Mouse (Mus musculus): ENCODE data around the gene Zfp366. TPM values are rescaled to one million over a fixed set of nuclear protein-coding genes. Genes with fewer than 3 reads are reported as not detected.

Zfp366 gene
- polyA plus RNA-seq, 1 experiment = 2.8 TPM

GRCm38 (mm10) chr13:99263159-99263783 lies 78.6 kb downstream of the Zfp366 start:
- Histone ChIP-seq H3K4me3 (replicated peaks; ENCODE audit: insufficient read depth, low read depth, low read length) (no peak overlapping the region), H3K27me3 (ENCODE audit: control insufficient read depth, insufficient read depth, low read length) (no peaks in the 10 kb centered on the region), H3K4me1 (ENCODE audit: control insufficient read depth, insufficient read depth, low read length) (peaks cover 6% of the 10 kb centered on the region; the same call in 1 of the 2 replicates), H3K27ac (ENCODE audit: insufficient read depth, low read length) (no peak overlapping the region)
- DNase-seq = no peak
- WGBS = 51% methylated on average over 4 of the region's 4 CpGs
- no peak for TF ChIP-seq POLR2A (IDR thresholded peaks at IDR 0.05; ENCODE audit: borderline replicate concordance, insufficient read depth, low read length)
- no peak for TF ChIP-seq CTCF (IDR thresholded peaks at IDR 0.05; ENCODE audit: borderline replicate concordance, insufficient read depth, low read depth, low read length)

DNA sequence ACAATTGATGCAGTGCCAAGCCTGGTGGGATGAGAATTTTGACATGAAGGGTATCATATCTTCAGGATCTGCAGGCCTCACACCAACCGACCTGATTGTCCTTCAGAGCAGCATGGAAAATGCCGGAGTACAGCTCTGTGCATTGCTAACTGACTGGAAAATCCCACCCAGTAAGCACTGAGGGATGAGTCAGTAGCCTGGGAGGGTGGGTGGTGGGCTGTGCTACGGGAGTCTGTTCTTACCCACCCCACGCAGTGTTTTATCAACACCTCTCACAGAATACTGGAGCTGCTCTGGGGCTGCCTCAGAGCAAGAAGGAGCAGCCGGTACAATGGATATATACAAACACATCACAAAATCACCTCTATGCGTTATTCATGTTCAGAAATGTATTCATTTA lies 79.9 kb downstream of the Zfp366 start:
- 77% methylated on average over 6 of the region's 6 CpGs for WGBS
- Histone ChIP-seq H3K27ac (ENCODE audit: insufficient read depth, low read length) (no peak overlapping the region), H3K4me3 (replicated peaks; ENCODE audit: insufficient read depth, low read depth, low read length) (no peak overlapping the region), H3K4me1 (ENCODE audit: control insufficient read depth, insufficient read depth, low read length) (no peaks in the 10 kb centered on the region), H3K27me3 (ENCODE audit: control insufficient read depth, insufficient read depth, low read length) (no peaks in the 10 kb centered on the region)
- TF ChIP-seq POLR2A (IDR thresholded peaks at IDR 0.05; ENCODE audit: borderline replicate concordance, insufficient read depth, low read length) (no peak), CTCF (IDR thresholded peaks at IDR 0.05; ENCODE audit: borderline replicate concordance, insufficient read depth, low read depth, low read length) (no peak)
- DNase-seq = no peak

DNA sequence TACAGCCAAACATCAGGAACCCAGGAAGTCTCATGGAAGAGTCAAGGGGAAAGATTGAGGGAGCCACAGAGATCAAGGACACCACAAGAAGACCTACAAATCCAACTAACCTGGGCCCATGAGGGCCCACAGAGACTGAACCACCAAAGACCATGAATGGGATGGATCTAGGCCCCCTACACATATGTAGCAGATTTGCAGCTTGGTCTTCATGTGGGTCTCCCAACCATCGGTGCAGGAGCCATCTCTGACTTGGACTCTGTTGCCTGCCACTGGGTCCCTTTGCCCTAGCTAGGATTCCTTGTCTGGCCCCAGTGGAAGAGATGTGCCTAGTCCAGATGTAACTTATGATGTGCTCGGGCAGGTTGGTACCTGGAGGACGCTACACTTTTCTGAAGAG lies 87.4 kb downstream of the Zfp366 start:
- Histone ChIP-seq H3K4me1 (ENCODE audit: control insufficient read depth, insufficient read depth, low read length) (no peaks in the 10 kb centered on the region), H3K27me3 (ENCODE audit: control insufficient read depth, insufficient read depth, low read length) (no peaks in the 10 kb centered on the region), H3K27ac (ENCODE audit: insufficient read depth, low read length) (no peak overlapping the region), H3K4me3 (replicated peaks; ENCODE audit: insufficient read depth, low read depth, low read length) (no peak overlapping the region)
- TF ChIP-seq POLR2A (IDR thresholded peaks at IDR 0.05; ENCODE audit: borderline replicate concordance, insufficient read depth, low read length) (no peak), CTCF (IDR thresholded peaks at IDR 0.05; ENCODE audit: borderline replicate concordance, insufficient read depth, low read depth, low read length) (no peak)
- DNase-seq = no peak
- WGBS = 95% methylated on average over 3 of the region's 3 CpGs

GRCm38 (mm10) chr13:99277521-99277920 lies 92.9 kb downstream of the Zfp366 start:
- TF ChIP-seq POLR2A (IDR thresholded peaks at IDR 0.05; ENCODE audit: borderline replicate concordance, insufficient read depth, low read length) (no peak), CTCF (IDR thresholded peaks at IDR 0.05; ENCODE audit: borderline replicate concordance, insufficient read depth, low read depth, low read length) (no peak)
- Histone ChIP-seq H3K27ac (ENCODE audit: insufficient read depth, low read length) (no peak overlapping the region), H3K4me3 (replicated peaks; ENCODE audit: insufficient read depth, low read depth, low read length) (no peak overlapping the region), H3K27me3 (ENCODE audit: control insufficient read depth, insufficient read depth, low read length) (no peaks in the 10 kb centered on the region), H3K4me1 (ENCODE audit: control insufficient read depth, insufficient read depth, low read length) (no peaks in the 10 kb centered on the region)
- no peak for DNase-seq
- WGBS = 98% methylated on average over 3 of the region's 3 CpGs

DNA sequence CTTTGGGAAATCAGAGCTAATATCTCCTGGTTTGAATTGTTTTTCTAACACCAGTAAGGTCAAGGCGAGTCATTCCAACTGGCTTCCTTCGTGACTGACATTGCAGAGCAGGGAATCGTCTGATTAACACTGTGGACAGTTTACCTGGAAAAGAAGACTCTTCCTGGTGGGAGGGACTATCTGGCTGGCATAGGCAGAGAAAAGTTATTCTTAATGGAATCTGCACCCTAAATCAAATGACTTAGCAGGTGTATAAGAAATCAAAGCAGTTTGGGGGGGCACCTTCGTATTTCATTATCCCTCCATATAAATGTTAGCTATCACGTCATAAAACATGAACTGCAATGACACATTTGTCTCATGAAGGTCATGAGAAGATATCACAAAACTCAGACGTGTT lies 93.9 kb downstream of the Zfp366 start:
- no peaks in the 10 kb centered on the region for H3K4me1 ChIP-seq (ENCODE audit: control insufficient read depth, insufficient read depth, low read length)
- 91% methylated on average over 6 of the region's 6 CpGs for WGBS
- no peak for TF ChIP-seq POLR2A (IDR thresholded peaks at IDR 0.05; ENCODE audit: borderline replicate concordance, insufficient read depth, low read length)
- TF ChIP-seq CTCF (IDR thresholded peaks at IDR 0.05; ENCODE audit: borderline replicate concordance, insufficient read depth, low read depth, low read length) = no peak
- no peak for DNase-seq
- no peaks in the 10 kb centered on the region for H3K27me3 ChIP-seq (ENCODE audit: control insufficient read depth, insufficient read depth, low read length)
- no peak overlapping the region for H3K4me3 ChIP-seq (replicated peaks; ENCODE audit: insufficient read depth, low read depth, low read length)
- H3K27ac ChIP-seq (ENCODE audit: insufficient read depth, low read length) = no peak overlapping the region

- no peak for DNase-seq
- Histone ChIP-seq H3K4me3 (replicated peaks; ENCODE audit: insufficient read depth, low read depth, low read length) (no peak overlapping the region), H3K27me3 (ENCODE audit: control insufficient read depth, insufficient read depth, low read length) (no peaks in the 10 kb centered on the region), H3K4me1 (ENCODE audit: control insufficient read depth, insufficient read depth, low read length) (peaks cover 2% of the 10 kb centered on the region; the same call in 1 of the 2 replicates), H3K27ac (ENCODE audit: insufficient read depth, low read length) (no peak overlapping the region)
- TF ChIP-seq POLR2A (IDR thresholded peaks at IDR 0.05; ENCODE audit: borderline replicate concordance, insufficient read depth, low read length) = no peak
- no peak for TF ChIP-seq CTCF (IDR thresholded peaks at IDR 0.05; ENCODE audit: borderline replicate concordance, insufficient read depth, low read depth, low read length)
- WGBS = 77% methylated on average over 10 of the region's 10 CpGs
Observed at GRCm38 (mm10) chr13:99279351-99279750, 94.7 kb downstream of the Zfp366 start.

- 40% methylated on average over 6 of the region's 6 CpGs for WGBS
- no peak for DNase-seq
- Histone ChIP-seq H3K4me1 (ENCODE audit: control insufficient read depth, insufficient read depth, low read length) (peaks cover 6% of the 10 kb centered on the region), H3K27ac (ENCODE audit: insufficient read depth, low read length) (no peak overlapping the region), H3K4me3 (replicated peaks; ENCODE audit: insufficient read depth, low read depth, low read length) (no peak overlapping the region), H3K27me3 (ENCODE audit: control insufficient read depth, insufficient read depth, low read length) (no peaks in the 10 kb centered on the region)
- TF ChIP-seq POLR2A (IDR thresholded peaks at IDR 0.05; ENCODE audit: borderline replicate concordance, insufficient read depth, low read length) = no peak
- no peak for TF ChIP-seq CTCF (IDR thresholded peaks at IDR 0.05; ENCODE audit: borderline replicate concordance, insufficient read depth, low read depth, low read length)
Observed at GRCm38 (mm10) chr13:99282961-99283360, 98.3 kb downstream of the Zfp366 start.

DNA sequence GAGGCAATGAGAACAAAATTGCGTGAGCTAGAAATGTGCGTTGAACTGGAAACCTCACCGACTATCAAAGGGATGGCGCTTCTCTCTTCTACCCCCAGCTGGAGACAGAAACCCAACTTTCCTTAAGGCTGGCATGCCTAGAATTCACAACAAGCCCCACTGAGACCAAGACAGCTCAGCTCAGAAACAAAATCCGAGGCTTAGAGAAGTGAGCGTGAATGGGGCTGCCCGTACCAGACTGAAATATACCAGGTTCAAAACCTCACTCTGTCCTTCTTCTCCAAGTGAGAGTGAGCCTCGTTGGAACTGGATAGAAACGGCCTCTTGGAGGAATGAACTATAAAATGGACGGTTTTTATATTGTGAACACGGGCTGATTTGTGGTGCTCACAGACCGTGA lies 99.3 kb downstream of the Zfp366 start:
- TF ChIP-seq POLR2A (IDR thresholded peaks at IDR 0.05; ENCODE audit: borderline replicate concordance, insufficient read depth, low read length) = no peak
- TF ChIP-seq CTCF (IDR thresholded peaks at IDR 0.05; ENCODE audit: borderline replicate concordance, insufficient read depth, low read depth, low read length) = no peak
- Histone ChIP-seq H3K27ac (ENCODE audit: insufficient read depth, low read length) (no peak overlapping the region), H3K27me3 (ENCODE audit: control insufficient read depth, insufficient read depth, low read length) (no peaks in the 10 kb centered on the region), H3K4me1 (ENCODE audit: control insufficient read depth, insufficient read depth, low read length) (peaks cover 6% of the 10 kb centered on the region), H3K4me3 (replicated peaks; ENCODE audit: insufficient read depth, low read depth, low read length) (no peak overlapping the region)
- 20% methylated on average over 12 of the region's 12 CpGs for WGBS
- no peak for DNase-seq

All from cerebellum, adult 2 months (tissue).